Mouse (Mus musculus) G1E (cell line): Measurements from ENCODE around the gene Rac2.

Experiments used
- CTCF ChIP-seq: IDR thresholded peaks from 2 replicates; pipeline ENCODE4 v1.5.1; 2012; ENCODE audit warnings: low read depth, low read length, inconsistent platforms, mixed read lengths
- GATA2 ChIP-seq: IDR thresholded peaks from 2 replicates; pipeline ENCODE4 v1.6.1; 2012; ENCODE audit warnings: low read depth, low read length, inconsistent platforms, borderline replicate concordance
- POLR2AphosphoS5 ChIP-seq: IDR thresholded peaks from 2 replicates; pipeline ENCODE4 v1.6.1; 2012; ENCODE audit warnings: low read depth, low read length, inconsistent platforms; ENCODE audit not compliant: insufficient replicate concordance

DNA sequence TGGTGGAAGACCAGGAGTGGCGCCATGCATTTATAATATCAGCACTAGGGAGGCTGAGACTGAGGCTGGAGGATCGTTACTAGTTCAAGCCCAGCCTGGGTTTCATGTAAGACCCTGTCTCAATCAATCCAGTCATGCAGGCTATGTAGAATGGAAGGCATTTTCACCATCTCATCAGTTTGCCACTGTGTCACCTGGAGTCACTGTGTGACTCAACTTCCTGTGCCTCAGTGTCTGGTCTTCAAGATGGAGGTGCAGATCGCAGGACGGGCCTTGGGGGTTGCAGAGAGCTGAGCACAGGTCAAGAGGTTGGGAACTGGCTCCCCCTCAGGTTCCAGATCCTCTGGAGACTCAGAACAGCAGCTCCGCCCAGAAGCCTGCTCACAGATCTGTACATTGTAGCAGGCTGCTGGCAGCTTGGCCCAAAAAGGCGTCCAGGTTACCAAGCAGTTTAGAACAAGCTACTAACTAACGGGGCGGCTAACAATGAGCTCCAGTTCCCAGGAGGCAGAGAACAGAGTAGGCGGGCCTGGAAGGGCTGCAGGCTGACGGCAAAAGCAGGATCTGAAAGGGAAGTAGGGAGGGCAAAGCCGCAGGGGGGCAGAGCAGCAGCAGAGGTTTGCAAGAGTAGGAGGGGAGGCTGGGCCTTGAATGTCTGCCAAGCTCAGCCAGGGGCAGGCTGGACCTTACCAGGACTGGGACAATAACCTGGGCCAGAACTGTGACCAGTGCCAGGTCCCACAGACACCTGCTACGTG is 38.3 kb upstream of the Rac2 start:
- TF ChIP-seq CTCF (no peak), POLR2AphosphoS5 (no peak), GATA2 (no peak)
